Mouse (Mus musculus) cerebellum, adult 2 months (tissue): Measurements from ENCODE around the gene Akap1. TPM values are rescaled to one million over a fixed set of nuclear protein-coding genes. Genes with fewer than 3 reads are reported as not detected.

Experiments
- DNase-seq, 2 experiments: peaks; one replicate each; pipeline ENCODE4 v3.0.0; 2021
- H3K27ac ChIP-seq: fragments of 200-500 bp; 2 replicates; pipeline ENCODE4 v1.5.1; 2012; ENCODE audit warnings: low read length, control low read depth, inconsistent platforms; ENCODE audit not compliant: insufficient read depth
- H3K27me3 ChIP-seq: fragments of 200-500 bp; 2 replicates; pipeline ENCODE4 v1.6.1; 2012; ENCODE audit warnings: inconsistent platforms, mild to moderate bottlenecking, low read length, moderate library complexity; ENCODE audit not compliant: control insufficient read depth, insufficient read depth
- H3K4me1 ChIP-seq: fragments of 200-500 bp; 2 replicates; pipeline ENCODE4 v1.6.1; 2011; ENCODE audit warnings: low read length; ENCODE audit not compliant: control insufficient read depth, insufficient read depth
- H3K4me3 ChIP-seq: fragments of 200-500 bp; replicated peaks from 2 replicates; pipeline ENCODE3; 2011; ENCODE audit warnings: mild to moderate bottlenecking, low read depth, low read length, control low read depth; ENCODE audit not compliant: insufficient read depth
- CTCF ChIP-seq: fragments of 200-500 bp; IDR thresholded peaks from 2 replicates; pipeline ENCODE4 v1.5.1; 2011; ENCODE audit warnings: low read depth, mild to moderate bottlenecking, control low read depth, low read length, moderate library complexity, borderline replicate concordance; ENCODE audit not compliant: insufficient read depth
- POLR2A ChIP-seq: fragments of 200-500 bp; IDR thresholded peaks from 2 replicates; pipeline ENCODE4 v1.6.1; 2011; ENCODE audit warnings: low read length, control low read depth, borderline replicate concordance; ENCODE audit not compliant: insufficient read depth
- WGBS: fragments of 180-500 bp; shearing (Covaris S2); methylation state at CpG from one replicate; pipeline ENCODE4 v1.1.7; 2018; 5-methylcytosine and 5-hydroxymethylcytosine counted together
- polyA plus RNA-seq: library from polyadenylated mRNA; depleted of rRNA; stranded (reverse); fragments of >200 nt; gene quantifications from 2 replicates; pipeline ENCODE4 v1.2.3, GENCODE M21; 2012

The Akap1 gene
- polyA plus RNA-seq, 1 experiment, result 41.5 TPM

GRCm38 (mm10) chr11:88863071-88863903 lies 1.1 kb downstream of the Akap1 start:
- peaks cover 3% of the 10 kb centered on the region; the same call in 1 of the 2 replicates for H3K4me1 ChIP-seq
- WGBS, result 1% methylated on average over 32 of the region's 32 CpGs

GRCm38 (mm10) chr11:88862355-88862754 lies 2.0 kb downstream of the Akap1 start:
- H3K4me1 ChIP-seq, result peaks cover 6% of the 10 kb centered on the region
- H3K27me3 ChIP-seq, result no peaks in the 10 kb centered on the region
- H3K27ac ChIP-seq, result no peak overlapping the region
- DNase-seq, result no peak
- 91% methylated on average over 2 of the region's 2 CpGs for WGBS
- no peak overlapping the region for H3K4me3 ChIP-seq
- TF ChIP-seq POLR2A, result no peak
- no peak for TF ChIP-seq CTCF

More at GRCm38 (mm10) chr11:88863071-88863903, 1.1 kb downstream of the Akap1 start:
- Histone ChIP-seq H3K27me3 (no peaks in the 10 kb centered on the region), H3K4me3 (peak overlapping the region; percentile 92), H3K27ac (peak overlapping the region; percentile 15; the same call in 1 of the 2 replicates)
- DNase-seq, result peak in 1 of 2 experiments; percentile 38
- TF ChIP-seq POLR2A, result no peak
- no peak for TF ChIP-seq CTCF

- no peak for DNase-seq
- WGBS, result 64% methylated on average over 3 of the region's 3 CpGs
- TF ChIP-seq POLR2A, result no peak
- TF ChIP-seq CTCF, result no peak
- no peak overlapping the region for H3K27ac ChIP-seq
- no peaks in the 10 kb centered on the region for H3K27me3 ChIP-seq
- peaks cover 13% of the 10 kb centered on the region for H3K4me1 ChIP-seq
- no peak overlapping the region for H3K4me3 ChIP-seq
Measured at GRCm38 (mm10) chr11:88861060-88861459, 3.3 kb downstream of the Akap1 start.

- no peak overlapping the region for H3K4me3 ChIP-seq
- H3K4me1 ChIP-seq, result peaks cover 16% of the 10 kb centered on the region
- WGBS, result 22% methylated on average over 3 of the region's 3 CpGs
- no peak overlapping the region for H3K27ac ChIP-seq
- no peaks in the 10 kb centered on the region for H3K27me3 ChIP-seq
- peak; percentile 48 to 63 for DNase-seq
- no peak for TF ChIP-seq CTCF
- TF ChIP-seq POLR2A, result no peak
Measured at GRCm38 (mm10) chr11:88860641-88861040, 3.7 kb downstream of the Akap1 start.

GRCm38 (mm10) chr11:88857311-88858005 lies 6.9 kb downstream of the Akap1 start:
- H3K27me3 ChIP-seq, result no peaks in the 10 kb centered on the region
- DNase-seq, result no peak
- H3K27ac ChIP-seq, result no peak overlapping the region
- 75% methylated on average over 3 of the region's 3 CpGs for WGBS
- TF ChIP-seq POLR2A (no peak), CTCF (no peak)
- peaks cover 16% of the 10 kb centered on the region for H3K4me1 ChIP-seq
- H3K4me3 ChIP-seq, result no peak overlapping the region

- Histone ChIP-seq H3K4me1 (peaks cover 21% of the 10 kb centered on the region), H3K4me3 (no peak overlapping the region), H3K27ac (no peak overlapping the region), H3K27me3 (no peaks in the 10 kb centered on the region)
- 74% methylated on average over 2 of the region's 2 CpGs for WGBS
- TF ChIP-seq CTCF, result no peak
- TF ChIP-seq POLR2A, result no peak
- DNase-seq, result no peak
Measured at GRCm38 (mm10) chr11:88856383-88856782, 8.0 kb downstream of the Akap1 start.

GRCm38 (mm10) chr11:88855795-88856194 lies 8.6 kb downstream of the Akap1 start:
- 38% methylated on average over 4 of the region's 4 CpGs for WGBS
- Histone ChIP-seq H3K4me1 (peaks cover 24% of the 10 kb centered on the region), H3K4me3 (no peak overlapping the region), H3K27ac (no peak overlapping the region), H3K27me3 (no peaks in the 10 kb centered on the region)
- DNase-seq, result peak in 1 of 2 experiments; percentile 27
- TF ChIP-seq CTCF (no peak), POLR2A (no peak)
